Mouse (Mus musculus) neutrophil, adult 5-6 weeks (primary cell): ENCODE data around the gene Ahnak2. TPM values are rescaled to one million over a fixed set of nuclear protein-coding genes. Genes with fewer than 3 reads are reported as not detected.

Source experiments
- ATAC-seq: fragments of 151-379, 151-347 bp; 2 replicates; pipeline ENCODE4 v1.8.0; 2017; ENCODE audit warnings: mild to moderate bottlenecking, moderate TSS enrichment; ENCODE audit not compliant: insufficient number of reproducible peaks, poor library complexity, low FRiP score, severe bottlenecking; ENCODE audit errors: extremely low read depth
- total RNA-seq: library from RNA; stranded (forward); fragments of 200-1000 nt; gene quantifications from 2 replicates; pipeline ENCODE4 v1.2.3, GENCODE M21; 2017

Gene Ahnak2
- total RNA-seq, 1 experiment from 2014 or later: not detected

DNA sequence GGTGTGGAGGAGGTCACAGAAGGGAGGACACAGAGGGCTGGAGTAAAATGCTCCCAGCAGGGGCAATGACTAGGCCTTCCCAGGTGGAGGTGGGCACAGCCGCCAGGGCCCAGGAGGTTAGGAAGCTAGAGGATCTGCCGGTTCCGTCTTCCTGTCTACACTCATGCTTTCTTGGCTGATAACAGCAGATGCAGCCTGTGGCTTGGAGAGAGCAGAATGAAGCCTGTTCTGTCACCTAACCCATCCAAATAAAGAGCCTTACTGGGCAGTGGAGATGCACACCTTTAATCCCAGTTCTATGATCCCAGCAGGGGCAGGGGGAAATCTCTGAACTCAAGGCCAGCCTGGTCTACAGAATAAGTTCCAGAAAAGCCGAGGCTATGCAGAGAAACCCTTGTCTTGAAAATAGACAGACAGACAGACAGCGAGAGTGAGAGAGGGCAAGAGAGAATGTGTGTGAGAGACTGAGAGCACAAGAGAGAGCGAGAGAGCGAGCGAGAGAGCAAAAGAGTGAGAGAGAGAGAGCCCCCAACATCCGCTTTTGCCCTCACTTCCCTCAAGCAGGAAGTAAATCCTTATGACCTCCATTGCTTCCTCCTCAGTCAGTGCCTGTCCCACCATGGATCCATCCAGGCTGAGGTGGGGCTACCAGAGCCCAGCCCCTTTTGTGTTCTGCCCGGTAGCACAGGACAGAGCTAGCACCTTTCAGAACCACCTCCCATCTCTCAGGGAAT, 3.1 kb downstream of the Ahnak2 start:
- no peak for ATAC-seq

DNA sequence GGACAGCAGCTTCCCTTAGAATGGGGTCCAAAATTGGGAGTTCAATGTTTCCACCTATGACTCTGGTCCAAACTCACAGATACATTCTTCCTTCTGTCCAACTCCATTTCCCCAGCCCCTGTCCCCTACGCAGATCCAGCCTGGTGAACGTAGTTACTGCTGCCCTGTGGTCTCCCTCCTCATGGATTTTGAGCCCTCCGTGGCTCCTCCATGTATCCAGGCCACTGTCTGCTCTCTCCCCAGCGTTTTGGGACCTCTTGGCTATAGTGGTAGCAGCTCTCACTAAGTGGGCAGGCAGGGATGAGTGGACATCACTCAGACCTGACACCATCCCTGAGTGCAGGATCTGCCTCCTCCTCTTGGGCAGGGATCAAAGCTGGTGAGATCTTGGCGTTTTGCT, 3.7 kb downstream of the Ahnak2 start:
- no peak for ATAC-seq

DNA sequence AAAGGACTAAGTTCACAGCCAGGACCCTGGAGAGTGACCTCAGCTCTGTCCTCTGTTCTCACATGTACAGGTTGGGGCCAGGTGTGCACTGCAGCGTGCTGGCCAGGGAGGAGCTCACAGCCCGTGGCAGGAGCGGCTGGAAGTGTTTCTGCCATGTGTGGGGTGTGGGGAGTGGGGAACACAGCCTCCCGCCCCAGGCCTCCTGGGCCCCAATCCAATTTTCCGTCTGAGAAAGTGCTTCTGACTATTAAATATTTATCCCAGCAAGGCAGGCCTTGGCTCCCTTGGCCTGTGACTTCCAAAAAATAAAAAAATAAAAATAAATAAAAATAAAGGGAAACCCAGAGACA, 4.2 kb downstream of the Ahnak2 start:
- ATAC-seq: no peak

DNA sequence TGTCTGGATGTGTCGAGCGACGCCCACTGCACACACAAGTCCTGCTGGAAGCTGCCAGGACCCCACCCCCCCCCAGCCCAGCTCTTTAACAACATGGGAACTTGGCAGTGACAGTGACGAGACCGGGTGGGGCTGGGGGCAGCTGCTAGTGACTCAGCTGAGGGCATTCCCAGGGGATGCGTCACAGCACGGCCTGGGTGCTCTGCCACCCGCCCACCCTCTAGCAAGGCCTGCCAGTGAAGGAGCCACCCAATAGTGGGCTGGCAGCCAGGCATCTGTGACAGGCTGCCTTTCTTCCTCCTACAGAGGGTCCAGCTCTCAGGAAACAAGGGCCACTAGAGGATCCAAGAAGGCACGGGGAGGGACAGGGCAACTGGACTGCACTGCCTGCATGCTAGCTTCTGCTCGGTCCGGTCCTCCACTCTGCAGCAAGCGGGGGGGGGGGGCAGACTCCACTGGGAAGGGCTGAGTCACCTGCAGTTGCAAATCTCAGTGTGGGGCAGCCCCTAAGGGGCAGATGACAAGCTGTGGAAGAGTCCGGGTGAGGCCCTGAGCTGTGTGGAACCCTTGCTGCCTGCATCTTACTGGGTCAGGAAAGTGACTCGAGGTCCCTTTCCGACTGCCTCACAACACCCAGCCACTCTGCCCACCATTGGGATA, 4.7 kb downstream of the Ahnak2 start:
- no peak for ATAC-seq

DNA sequence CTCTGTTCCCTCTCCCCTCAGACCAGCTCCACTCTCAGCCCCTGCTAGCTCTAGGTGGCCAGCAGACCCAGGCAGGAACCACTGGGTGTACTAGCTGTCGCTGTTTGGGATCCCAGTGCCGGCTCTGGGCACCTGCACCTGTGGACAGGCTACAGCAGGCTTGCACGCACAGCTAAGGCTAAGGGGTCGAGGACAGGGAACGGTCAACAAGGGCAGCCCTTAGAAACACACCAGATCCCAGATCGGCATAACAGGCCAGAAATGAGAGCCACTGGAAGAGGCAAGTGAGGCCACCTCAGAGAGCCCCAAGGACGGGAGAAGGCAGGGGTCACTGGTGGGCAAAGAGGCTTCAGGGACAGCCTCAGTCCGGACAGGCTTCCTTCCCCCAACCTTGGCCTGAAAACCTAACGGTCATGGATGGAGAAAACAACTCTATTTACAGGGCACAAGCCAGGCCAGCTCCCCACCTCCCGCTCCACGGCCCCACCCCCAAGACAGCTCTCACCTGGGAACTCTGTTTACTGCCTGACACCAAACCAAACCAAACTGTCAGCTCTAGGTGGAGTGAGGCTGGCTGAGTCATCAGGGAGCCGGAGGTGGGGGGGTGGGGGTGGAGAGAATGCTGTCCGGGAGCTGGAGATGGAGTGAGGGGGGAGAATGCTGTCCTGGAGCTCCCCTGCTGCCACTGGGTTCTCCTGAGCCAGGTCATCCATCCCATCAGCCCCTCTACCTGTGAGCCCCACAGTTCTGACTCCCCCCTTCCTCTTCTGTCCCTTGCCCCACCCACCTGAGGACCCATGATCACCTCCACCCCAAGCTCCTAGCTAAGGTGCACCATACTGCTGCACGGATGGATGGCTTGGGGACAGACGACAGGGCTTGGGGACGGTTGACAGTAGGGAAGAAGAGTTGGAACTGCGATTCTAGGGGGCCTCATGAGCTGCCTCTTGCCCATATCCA, 5.6 kb downstream of the Ahnak2 start:
- no peak for ATAC-seq

DNA sequence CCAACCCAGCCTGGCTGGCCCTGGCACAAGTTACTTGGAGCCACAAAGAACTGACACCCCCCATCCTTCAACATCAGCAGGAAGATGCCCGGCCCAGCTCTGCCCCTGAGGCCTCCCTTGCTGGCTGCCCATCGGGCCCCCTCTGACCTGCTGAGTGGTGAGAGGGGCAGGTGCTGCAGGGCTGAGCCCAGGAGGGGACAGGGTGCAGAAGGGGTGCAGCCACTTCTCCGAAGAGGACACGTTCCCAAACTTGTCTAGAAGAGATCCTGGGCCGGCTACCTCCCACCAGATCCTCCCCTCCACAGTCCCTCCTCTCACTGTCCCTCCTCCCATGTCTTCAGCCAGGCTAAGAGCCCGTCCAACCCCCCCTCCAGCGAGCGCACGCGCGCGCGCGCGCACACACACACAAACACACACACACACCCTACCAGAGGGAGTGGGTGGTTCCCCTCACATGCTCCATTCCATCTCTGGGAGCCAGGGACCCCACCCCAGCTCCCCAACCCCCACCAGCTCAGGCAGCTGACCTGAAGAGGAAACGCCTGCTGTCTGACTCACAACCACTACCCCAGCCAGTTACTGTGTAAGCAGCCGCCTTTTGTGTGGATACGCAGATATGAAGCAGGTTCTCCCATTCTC, 6.9 kb downstream of the Ahnak2 start:
- ATAC-seq: no peak

DNA sequence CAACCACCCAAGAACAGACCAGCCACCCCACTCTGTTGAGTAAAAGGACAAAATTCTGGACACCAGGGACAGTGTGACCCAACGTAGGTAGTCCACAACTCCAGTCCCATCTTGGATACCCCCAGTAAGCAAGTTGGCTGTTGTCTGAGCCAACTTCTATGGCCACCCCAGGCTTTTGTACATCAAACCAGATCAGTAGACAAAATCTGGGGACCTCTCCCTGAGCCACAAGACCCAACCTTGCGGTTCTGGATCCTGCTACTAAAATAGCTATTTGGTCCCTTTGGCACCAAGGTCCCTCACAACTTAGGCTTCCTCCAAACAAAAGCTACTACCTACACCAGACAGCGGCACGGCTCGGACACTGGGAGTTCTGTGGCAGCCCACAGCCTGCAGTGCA, 7.5 kb downstream of the Ahnak2 start:
- no peak for ATAC-seq

DNA sequence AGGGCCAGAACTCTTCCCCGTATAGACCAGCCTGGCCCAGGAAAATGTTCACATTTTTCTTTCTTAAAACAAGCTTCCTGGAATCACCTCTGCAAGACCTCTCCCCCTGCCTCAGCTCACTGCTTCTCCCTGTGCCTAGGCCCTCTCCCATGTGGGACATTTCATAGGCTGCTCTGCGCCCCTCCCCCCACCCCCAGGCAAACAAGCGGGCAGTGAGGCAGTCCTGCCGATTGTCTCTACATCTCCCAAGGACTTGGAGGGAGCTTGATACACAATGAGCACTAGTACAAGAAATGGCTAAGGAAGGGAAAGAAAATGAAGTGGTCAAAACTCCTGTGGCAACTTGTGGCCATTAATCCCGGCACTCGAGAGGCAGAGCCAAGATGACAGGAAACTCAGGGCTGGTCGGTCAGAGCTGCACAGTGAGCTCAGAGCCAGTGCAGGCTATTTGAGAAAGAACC, 8.1 kb downstream of the Ahnak2 start:
- no peak for ATAC-seq

DNA sequence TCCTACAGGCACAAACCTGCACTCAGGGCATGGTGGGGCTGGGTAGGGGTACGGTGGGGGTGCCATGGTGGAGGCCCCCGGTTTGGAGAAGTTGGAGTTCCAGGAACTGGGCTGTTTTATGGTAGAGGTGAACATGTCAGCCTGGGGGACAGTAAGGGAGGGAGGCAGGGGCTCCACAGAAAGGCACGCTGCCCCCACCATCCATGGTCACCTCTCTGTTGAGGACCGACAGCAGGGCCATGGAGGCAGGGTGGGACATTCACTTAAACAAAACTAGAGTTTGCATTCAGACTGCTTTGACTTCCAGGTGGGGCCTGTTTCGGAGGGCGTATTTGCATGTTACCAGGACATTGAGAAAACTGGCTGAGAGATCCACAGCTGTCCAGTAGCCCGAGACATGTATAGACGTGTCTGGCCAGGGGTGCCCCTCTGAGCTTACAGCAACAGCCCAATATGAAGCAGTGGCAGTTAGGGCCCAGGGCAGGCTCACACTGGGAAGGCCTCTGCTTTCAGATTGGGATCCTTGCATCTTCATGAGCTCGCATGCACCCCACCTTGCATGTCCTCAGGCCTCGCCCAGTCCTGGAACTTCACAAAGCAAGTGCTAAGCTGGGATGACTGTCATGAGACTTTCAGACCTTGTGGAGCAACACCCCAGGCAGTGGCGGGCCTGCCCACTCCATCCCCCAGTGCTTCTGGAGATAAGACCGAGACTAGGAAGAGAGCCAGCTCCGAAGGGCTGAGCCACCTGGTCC, 8.7 kb downstream of the Ahnak2 start:
- ATAC-seq: no peak

DNA sequence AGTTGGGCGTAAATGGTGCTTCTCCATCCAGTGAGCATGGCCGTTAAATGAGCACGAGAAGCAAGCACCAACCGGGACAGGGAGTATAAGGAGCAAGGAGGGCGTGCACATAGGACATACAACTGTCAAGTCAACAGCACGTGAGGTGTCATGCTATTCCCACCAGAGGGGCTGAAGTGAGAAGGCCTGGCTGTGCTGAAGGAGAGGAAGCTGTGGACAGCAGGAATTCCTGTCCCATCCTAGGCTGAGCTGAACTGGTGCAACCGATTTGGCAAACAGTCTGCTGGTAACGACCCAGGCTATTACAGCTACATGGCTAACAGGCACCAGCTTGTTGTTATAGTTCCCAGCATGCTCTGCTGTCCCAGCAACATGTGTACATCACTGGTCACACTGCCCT, 11.4 kb downstream of the Ahnak2 start:
- ATAC-seq: no peak

DNA sequence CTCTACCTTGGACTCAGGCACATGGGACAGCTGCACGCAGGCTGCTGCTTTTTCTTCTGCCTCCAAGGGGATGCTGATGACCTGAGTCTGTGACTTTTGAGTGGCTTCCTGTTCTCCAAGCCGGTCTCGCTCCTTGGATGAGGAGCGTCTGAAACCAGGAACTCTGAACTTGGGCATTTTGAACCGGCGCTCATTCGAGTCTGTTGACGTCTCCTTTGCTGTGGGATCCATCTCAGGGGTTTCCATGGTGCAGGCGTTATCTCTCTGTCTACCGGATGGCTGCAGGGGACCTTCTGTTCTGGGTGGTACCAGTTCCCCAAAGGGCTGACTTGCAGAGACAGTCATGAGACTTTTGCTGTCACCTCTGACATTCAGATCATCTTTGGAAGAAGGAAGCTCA, 28.0 kb downstream of the Ahnak2 start:
- no peak for ATAC-seq

DNA sequence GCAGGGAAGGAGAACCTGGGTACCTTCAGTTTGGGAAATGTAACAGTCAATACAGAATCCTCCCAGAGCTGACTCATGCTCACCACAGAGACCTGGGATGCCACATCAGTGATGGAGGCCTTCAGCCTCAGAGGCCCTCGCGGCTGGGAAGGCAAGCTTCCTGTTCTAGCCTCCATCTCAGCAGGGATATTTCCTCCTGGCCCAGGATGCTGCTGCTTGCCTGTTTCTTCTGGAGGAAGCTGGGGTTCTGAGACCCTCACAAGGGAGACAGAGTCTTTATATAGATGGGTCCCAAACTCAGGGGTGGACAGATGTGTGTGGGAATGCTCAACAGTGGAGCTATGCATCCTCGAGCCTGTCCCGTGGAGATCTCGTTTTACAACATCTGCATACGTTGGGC, 28.4 kb downstream of the Ahnak2 start:
- ATAC-seq: no peak

DNA sequence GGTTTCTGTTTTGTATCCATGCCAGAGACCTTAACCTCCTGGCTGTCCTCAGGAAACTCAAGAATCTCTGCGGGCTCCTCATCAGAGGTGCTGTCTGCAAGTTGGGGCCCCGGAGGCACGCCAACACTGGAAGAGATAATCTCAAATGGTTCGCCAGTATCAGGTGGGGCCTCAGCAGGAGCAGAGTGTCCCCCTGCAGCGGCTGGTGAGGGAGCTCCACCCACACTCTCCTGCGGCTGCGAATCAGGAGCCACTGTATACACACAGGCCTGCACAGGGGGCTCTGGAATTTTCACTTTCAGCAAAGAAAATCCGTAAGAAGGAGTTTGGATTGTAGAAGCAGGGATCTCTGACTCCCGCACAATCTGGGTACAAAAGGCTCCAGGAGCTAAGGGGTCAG, 29.1 kb downstream of the Ahnak2 start:
- no peak for ATAC-seq

DNA sequence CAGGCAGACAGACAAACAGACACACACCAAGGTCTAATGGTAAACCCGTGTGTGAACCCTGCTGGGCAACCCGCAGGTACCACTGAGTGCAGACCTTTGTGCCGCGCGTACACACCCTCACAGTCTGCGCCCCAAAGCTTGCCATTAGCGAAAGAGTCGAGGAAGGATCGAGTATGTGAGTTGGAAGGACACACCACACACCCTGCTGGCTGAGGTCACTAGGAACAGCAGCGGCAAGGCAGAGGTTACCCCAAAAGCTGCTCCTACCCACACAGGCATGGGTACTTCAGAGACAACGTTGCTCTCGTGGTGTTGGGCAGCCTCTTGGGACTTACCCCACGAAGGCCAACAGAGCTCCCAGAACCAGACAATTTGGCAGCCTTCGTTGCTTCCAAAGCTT, 30.2 kb downstream of the Ahnak2 start:
- no peak for ATAC-seq

DNA sequence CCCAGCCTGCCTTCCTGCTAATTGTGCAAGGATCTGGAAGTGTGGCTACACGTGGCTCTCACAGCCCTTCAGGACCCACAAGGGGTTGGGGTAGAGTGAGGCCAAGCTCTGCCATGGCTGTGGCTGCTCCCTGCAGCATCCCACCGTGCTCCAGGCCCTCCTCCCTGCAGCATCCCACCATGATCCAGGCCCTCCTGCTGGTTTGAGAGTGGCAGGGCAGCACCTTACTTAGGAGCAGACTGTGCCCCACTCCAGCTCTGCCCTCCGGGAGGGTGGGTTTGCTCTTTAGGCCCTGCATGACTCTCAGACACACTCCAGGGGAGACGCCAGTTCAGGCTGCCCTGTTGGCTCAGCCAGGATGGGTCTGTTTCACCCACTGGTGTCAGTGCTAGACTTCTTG, 32.1 kb downstream of the Ahnak2 start:
- no peak for ATAC-seq

DNA sequence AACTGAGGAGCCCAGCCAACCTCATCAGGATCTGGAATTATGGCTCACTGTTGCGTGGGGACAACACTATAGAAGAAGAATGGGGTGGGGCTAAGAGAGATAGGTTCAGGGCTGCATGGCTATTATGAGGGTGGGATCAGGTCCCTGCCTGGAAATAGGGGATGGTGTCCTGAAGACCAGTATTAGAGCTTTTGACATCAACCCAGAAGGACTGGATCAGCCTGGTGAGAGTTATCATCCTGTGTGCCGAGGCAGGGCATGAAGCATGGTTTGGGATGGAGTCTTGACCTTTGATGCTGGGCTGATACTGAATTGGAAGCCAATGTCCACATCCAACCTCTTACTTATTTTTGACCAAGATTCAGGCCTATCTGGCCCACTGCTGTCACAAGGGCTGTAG, 32.7 kb downstream of the Ahnak2 start:
- ATAC-seq: no peak

DNA sequence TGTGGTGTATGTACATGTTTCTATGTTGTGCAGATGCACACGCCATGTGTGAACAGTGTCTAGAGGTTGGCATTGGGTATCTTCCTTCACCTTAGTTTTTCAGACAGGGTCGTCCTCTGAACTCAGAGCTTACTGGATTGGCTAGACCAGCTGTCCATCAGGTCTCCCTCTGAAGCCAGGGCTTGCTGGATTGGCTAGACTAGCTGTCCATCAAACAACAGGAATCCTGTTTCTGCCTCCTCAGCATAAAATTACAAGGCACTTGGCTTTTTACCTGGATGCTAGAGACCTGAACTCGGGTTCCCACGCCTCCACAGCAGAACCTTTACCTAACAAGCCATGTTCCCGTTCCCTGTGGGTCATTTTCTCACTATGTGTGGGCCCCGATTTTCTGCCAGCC, 33.4 kb downstream of the Ahnak2 start:
- no peak for ATAC-seq

DNA sequence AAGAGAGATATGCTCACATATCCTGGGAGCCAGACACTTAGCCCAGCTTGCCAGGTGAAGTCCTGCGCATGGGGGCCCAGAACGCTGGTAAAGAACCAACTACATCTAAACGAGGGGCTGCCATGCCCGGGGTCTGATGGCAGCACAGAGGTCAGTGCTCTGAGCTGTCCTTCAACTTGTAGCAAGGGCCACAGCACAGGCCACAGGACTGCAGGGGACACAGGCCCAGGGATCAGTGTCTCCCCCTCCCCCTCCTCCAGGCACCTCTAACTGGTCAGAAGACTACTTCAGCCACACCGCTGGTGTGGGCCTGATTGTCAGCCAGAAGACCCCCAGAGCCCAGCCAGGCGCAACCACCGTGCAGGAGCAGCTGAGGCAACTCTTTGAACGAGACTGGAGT, 34.3 kb downstream of the Ahnak2 start:
- ATAC-seq: no peak
